Mouse (Mus musculus) forebrain, embryonic 15.5 days (tissue): ENCODE results near the gene Mia. TPM values are rescaled to one million over a fixed set of nuclear protein-coding genes. Genes with fewer than 3 reads are reported as not detected.

Source experiments
- ATAC-seq: fragments of 200-750 bp; cut with Nextera tagmentation; replicated peaks from 2 replicates; pipeline ENCODE4 v1.8.0; 2017; ENCODE audit warnings: mild to moderate bottlenecking, moderate TSS enrichment, moderate library complexity
- H3K27ac ChIP-seq: fragments of 300-500 bp; sonication (generic); replicated peaks from 2 replicates; pipeline ENCODE4 v1.5.1; 2015; ENCODE audit warnings: mild to moderate bottlenecking, inconsistent platforms
- H3K27me3 ChIP-seq: fragments of 300-500 bp; sonication (generic); 2 replicates; pipeline ENCODE4 v1.6.1; 2015; ENCODE audit warnings: inconsistent platforms
- H3K36me3 ChIP-seq: fragments of 300-500 bp; sonication (generic); 2 replicates; pipeline ENCODE4 v1.6.1; 2015; ENCODE audit warnings: mild to moderate bottlenecking, inconsistent platforms
- H3K4me1 ChIP-seq: fragments of 300-500 bp; sonication (generic); 2 replicates; pipeline ENCODE4 v1.6.1; 2015; ENCODE audit warnings: inconsistent platforms
- H3K4me2 ChIP-seq: fragments of 300-500 bp; sonication (generic); replicated peaks from 2 replicates; pipeline ENCODE4 v1.6.1; 2015; ENCODE audit warnings: mild to moderate bottlenecking, inconsistent platforms
- H3K4me3 ChIP-seq: fragments of 300-500 bp; sonication (generic); 2 replicates; pipeline ENCODE4 v1.5.1; 2015; ENCODE audit warnings: mild to moderate bottlenecking, inconsistent platforms
- H3K9ac ChIP-seq: fragments of 300-500 bp; sonication (generic); replicated peaks from 2 replicates; pipeline ENCODE4 v1.6.1; 2015; ENCODE audit warnings: mild to moderate bottlenecking, inconsistent platforms
- H3K9me3 ChIP-seq: fragments of 300-500 bp; sonication (generic); 2 replicates; pipeline ENCODE4 v1.6.1; 2016; ENCODE audit warnings: inconsistent platforms
- WGBS: fragments of 180-500 bp; shearing (Covaris S2); methylation state at CpG from one replicate; pipeline ENCODE4 v1.1.7; 2015; ENCODE audit warnings: mixed read lengths; 5-methylcytosine and 5-hydroxymethylcytosine counted together
- polyA plus RNA-seq: library from polyadenylated mRNA; unstranded; fragments of >200 nt; fragmentation: Nextera tagmentation; extraction: Ambion mirVana; gene quantifications from 2 replicates; pipeline ENCODE4 v1.2.1, GENCODE M21; 2015

Mia gene
- polyA plus RNA-seq, 1 experiment from 2014 or later: 14.8 TPM

DNA sequence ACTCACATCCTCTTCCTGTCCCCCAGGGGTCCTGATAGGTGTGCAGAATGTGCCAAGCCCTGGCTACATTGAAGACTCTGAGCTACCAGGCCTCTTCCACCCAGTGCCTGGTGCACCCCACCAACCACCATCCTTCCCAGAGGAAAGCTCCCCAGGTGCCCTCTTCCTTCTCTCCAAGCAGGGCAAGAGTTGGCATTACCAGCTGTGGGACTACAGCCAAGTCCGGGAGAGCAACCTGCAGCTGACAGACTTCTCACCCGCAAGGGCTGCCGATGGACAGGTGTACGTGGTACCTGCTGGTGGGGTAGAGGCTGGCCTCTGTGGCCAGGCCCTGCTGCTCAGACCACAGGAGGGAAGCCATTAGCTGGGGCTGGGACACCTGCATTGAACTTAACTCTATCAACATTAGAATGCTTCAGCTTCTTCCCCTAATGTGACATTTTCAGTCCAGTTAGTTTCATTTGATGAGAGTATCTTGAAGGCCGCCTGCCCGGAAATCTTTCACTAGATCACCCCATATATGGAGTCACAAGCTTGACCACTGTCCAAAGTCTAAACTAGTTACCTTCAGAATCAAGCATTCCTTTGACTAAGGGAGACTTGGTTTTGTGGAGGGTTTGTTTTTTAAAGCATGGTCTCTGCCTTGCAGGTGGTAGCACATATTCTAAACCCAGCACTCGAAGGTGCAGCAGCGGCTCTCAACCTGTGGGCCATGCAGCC lies 22.9 kb upstream of the Mia start:
- peaks cover 36% of the 10 kb centered on the region for H3K36me3 ChIP-seq
- no peaks in the 10 kb centered on the region for H3K9me3 ChIP-seq
- no peaks in the 10 kb centered on the region for H3K27me3 ChIP-seq
- WGBS: 96% methylated on average over 8 of the region's 8 CpGs
- H3K4me3 ChIP-seq: no peak overlapping the region
- no peak overlapping the region for H3K27ac ChIP-seq
- no peak for ATAC-seq
- H3K4me2 ChIP-seq: no peak overlapping the region
- H3K4me1 ChIP-seq: no peaks in the 10 kb centered on the region
- H3K9ac ChIP-seq: no peak overlapping the region

DNA sequence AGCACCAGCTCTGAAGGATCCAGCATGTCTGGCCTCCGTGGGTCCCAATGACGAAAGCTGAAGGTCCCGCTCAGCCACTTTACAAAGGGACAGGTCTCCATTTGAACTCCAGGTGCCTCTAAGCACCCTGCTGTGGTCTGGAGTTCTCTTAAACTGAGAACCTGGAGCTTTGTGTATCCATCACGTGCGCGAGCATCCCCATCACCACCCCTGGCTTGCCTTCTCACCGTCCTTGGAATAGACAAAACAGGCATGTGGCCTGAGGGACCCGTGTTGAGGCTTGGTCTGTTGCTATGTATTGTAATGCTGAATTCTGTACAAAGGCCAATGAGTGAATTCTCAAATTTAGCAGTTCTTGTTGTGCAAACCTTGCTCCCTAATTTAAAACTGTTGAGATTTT lies 17.8 kb upstream of the Mia start:
- 95% methylated on average over 8 of the region's 8 CpGs for WGBS
- H3K4me3 ChIP-seq: no peak overlapping the region

DNA sequence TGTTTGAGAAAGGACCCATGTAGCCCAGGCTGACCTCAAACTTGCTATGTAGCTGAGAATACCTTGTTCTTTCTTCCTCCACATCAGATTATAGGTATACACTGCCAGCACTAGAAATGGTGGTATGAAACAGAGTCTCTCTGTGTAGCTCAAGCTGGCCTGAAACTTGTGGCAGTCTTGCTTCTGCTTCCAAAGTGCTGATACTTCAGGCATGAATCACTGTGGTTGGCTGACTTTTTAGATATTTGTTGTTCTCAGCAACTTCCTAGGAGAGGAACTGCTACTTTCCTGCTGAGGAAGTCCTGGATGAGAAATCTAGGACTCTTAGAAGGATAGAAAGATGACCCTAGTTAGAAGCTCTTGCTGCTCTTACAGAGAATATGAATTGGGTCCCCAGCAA lies 17.4 kb upstream of the Mia start:
- Histone ChIP-seq H3K27ac (no peak overlapping the region), H3K9ac (no peak overlapping the region), H3K4me2 (no peak overlapping the region), H3K4me1 (peaks cover 21% of the 10 kb centered on the region), H3K9me3 (no peaks in the 10 kb centered on the region), H3K27me3 (no peaks in the 10 kb centered on the region), H3K36me3 (peaks cover 12% of the 10 kb centered on the region), H3K4me3 (no peak overlapping the region)
- ATAC-seq: no peak

More for the DNA sequence above, 17.8 kb upstream of the Mia start:
- Histone ChIP-seq H3K36me3 (peaks cover 15% of the 10 kb centered on the region), H3K9me3 (no peaks in the 10 kb centered on the region), H3K27ac (no peak overlapping the region), H3K4me1 (peaks cover 16% of the 10 kb centered on the region), H3K27me3 (no peaks in the 10 kb centered on the region), H3K9ac (no peak overlapping the region), H3K4me2 (no peak overlapping the region)
- ATAC-seq: no peak

DNA sequence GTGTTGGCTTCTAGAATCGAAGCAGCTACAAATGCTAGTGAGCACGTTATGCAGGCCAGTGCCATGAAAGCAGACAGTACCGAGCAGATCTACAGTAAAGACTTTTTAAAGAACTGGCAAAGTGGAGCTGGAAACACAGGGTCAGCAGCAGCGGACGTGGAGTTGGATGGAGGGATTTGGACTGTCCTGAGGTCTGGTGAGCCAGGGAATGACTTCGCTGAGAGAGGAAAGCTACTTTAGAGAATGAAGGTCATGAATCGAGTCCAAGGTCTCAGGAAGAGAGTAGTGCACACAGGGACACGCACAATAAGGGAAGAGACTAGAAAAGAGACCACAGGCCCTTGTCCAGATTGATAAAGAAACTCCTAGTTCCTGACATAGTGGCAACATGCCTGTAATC lies 16.7 kb upstream of the Mia start:
- no peaks in the 10 kb centered on the region for H3K9me3 ChIP-seq
- H3K9ac ChIP-seq: no peak overlapping the region
- WGBS: 92% methylated on average over 8 of the region's 8 CpGs
- ATAC-seq: no peak
- H3K4me1 ChIP-seq: peaks cover 26% of the 10 kb centered on the region
- H3K4me3 ChIP-seq: no peak overlapping the region
- no peak overlapping the region for H3K4me2 ChIP-seq
- no peak overlapping the region for H3K27ac ChIP-seq
- no peaks in the 10 kb centered on the region for H3K27me3 ChIP-seq
- peaks cover 12% of the 10 kb centered on the region; the same call in 1 of the 2 replicates for H3K36me3 ChIP-seq

DNA sequence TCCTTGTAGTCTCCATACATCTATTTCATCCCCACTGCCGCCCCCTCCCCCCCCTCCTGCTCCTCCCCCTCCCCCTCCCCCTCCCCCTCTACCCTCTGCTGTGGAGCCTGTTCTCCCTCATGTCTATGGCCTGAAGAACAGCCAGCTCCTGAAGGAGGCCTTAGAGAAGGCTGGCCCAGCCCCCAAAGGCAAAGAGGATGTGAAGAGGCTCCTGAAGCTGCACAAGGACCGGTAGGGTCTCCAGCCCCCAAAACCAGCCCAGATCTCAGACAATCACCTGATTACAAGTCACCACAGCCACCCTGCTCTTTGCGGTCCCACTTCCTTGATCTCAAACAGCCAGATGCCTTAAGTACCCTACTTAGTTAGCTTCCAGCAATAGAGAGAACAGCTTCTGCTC lies 16.2 kb upstream of the Mia start:
- H3K4me2 ChIP-seq: no peak overlapping the region
- no peak overlapping the region for H3K27ac ChIP-seq
- peaks cover 16% of the 10 kb centered on the region for H3K36me3 ChIP-seq
- 96% methylated on average over 3 of the region's 3 CpGs for WGBS
- H3K9me3 ChIP-seq: no peaks in the 10 kb centered on the region
- ATAC-seq: no peak
- H3K27me3 ChIP-seq: no peaks in the 10 kb centered on the region
- peaks cover 26% of the 10 kb centered on the region for H3K4me1 ChIP-seq
- H3K4me3 ChIP-seq: no peak overlapping the region
- H3K9ac ChIP-seq: no peak overlapping the region

DNA sequence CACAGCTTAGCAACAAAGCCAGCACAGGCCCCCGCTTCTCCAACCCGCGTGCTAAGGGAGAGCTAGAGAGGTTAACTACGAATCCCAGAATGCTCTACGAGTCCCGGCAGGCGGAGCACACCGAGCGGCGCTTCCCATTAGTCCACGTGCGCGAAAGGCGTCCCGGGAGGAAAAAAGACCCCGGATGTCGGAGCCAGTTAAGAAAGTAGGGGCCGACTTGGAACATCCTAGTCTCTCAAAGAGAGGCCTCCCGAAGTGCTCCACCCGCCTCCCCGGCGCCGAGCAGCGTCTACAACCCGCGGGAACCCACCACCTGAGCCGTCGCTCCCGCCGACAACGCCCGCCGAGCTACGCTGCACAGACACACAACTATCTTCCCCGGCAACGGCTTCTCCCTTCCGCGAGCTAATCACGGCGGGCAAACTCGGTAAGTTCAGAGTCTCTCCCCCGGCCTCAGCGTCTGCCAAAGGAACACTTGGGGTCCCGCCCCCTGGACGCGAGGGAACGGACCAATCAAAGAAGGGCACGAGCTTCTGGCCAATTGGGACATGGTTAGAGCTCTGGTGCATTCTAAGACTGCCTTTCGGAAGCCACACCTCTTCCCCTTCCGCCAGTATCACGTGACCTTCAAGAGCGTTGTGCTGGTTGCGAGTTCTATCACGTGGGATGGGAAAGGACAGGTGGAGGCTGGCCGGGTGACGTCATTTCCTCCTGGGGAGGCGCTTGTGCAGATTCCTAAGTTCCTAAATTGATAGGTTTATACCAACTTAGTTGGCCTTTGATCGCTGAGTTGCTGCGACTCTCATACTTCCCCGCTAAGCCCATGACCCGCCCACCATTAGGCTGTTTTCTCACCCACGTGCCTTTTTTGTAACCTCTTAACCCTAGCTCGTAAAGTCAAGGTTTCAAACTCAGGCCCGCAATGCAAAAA lies 15.0 kb upstream of the Mia start, which contains the start of the genes BC024978 and Snrpa:
TSS of gene BC024978 (plus strand) at position 101 of the 931 bp plus-strand sequence.
TSS of gene Snrpa (minus strand) at position 591 of the 931 bp plus-strand sequence.
- H3K36me3 ChIP-seq: peaks cover 28% of the 10 kb centered on the region
- WGBS: under 1% methylated on average over 64 of the region's 64 CpGs
- peak within 1 kb of the TSS; percentile 79 for H3K4me2 ChIP-seq
- H3K27me3 ChIP-seq: no peaks in the 10 kb centered on the region
- H3K27ac ChIP-seq: peak within 1 kb of the TSS; percentile 98
- peak; percentile 98 for ATAC-seq
- H3K9ac ChIP-seq: peak within 1 kb of the TSS; percentile 81
- H3K4me3 ChIP-seq: peak within 1 kb of the TSS; percentile 84
- H3K4me1 ChIP-seq: peaks cover 26% of the 10 kb centered on the region
- no peaks in the 10 kb centered on the region for H3K9me3 ChIP-seq

DNA sequence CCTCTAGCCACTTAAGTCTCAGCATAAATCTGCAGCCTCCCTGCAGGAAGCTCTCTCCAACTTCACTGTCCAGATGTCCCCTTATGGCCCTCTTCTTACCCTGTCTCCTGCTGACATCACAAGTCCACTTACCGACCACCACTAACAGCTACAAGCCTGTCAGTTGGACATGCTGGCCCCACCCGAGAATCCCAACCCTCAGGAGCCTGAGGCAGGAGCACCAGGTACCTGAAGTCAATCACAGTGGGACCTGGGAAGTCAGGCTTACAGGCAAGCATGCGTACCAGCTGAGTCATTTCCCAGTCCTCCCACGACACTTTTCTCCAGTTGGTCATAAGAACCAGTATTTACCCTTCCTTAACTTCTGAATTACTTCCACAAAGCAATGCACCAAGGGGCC lies 12.8 kb upstream of the Mia start:
- H3K4me3 ChIP-seq: peak overlapping the region; percentile 5; the same call in 1 of the 2 replicates
- H3K4me2 ChIP-seq: peak overlapping the region; percentile 79; the same call in 1 of the 2 replicates
- H3K9ac ChIP-seq: 0 out of 2 replicates have a peak overlapping the region, but pooled peaks have one; percentile 7
- H3K27me3 ChIP-seq: no peaks in the 10 kb centered on the region
- H3K27ac ChIP-seq: no peak overlapping the region
- H3K36me3 ChIP-seq: peaks cover 50% of the 10 kb centered on the region
- no peaks in the 10 kb centered on the region for H3K9me3 ChIP-seq
- H3K4me1 ChIP-seq: peaks cover 26% of the 10 kb centered on the region
- WGBS: 88% methylated on average over 4 of the region's 4 CpGs
- no peak for ATAC-seq

DNA sequence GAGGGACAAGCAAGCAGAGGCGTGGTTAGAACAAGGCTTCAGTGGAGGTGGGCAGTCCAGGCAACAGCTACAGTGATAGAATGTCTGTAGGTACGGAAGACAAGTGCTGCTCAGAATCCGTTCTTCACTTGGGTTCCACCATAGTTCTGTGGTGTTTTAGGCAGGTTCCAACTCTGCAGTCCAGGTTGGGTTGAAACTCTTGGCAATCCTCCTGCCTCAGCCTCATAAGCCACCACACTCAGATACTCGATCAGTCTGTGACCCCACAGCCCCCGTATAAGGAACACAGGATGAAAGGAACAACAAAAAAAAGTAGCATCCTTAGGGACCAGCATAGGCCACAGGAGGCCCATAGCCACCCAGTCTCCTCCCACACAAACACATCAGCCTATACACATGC lies 11.5 kb upstream of the Mia start:
- no peaks in the 10 kb centered on the region for H3K27me3 ChIP-seq
- H3K36me3 ChIP-seq: peaks cover 61% of the 10 kb centered on the region
- WGBS: 94% methylated on average over 5 of the region's 5 CpGs
- ATAC-seq: no peak
- H3K4me2 ChIP-seq: no peak overlapping the region
- no peak overlapping the region for H3K9ac ChIP-seq
- H3K9me3 ChIP-seq: no peaks in the 10 kb centered on the region
- no peak overlapping the region for H3K27ac ChIP-seq
- H3K4me1 ChIP-seq: peaks cover 26% of the 10 kb centered on the region
- H3K4me3 ChIP-seq: no peak overlapping the region

DNA sequence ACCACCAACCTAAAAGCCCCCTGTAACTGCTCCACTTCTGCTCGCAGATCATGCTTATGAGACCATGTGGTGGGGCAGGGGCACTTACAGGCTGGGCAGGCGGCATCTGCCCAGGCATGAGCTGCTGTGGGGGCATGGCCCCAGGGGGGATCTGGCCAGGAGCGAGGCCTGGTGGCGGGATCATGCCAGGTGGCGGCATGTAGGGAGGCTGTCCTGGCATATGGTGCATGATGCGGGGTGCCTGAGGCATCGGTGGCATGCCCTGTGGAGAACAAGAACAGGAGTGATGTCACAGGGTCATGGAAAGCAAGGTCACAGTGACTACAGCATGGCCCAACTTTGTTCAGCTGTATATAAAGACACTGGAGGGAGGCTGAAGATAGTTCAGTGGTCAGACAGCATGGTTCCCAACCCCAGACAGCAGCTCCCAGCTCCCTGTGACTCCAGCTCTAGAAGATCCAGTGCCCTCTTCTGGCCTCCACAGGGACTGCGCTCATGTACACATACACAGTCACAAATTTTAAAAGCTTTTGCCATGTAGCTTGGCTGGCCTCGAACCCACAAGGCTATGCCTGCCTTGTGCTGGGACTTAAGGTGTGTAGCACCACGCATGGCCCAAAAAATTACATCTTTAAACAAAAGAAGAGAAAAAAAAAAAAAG lies 8.4 kb upstream of the Mia start:
- H3K4me1 ChIP-seq: peaks cover 14% of the 10 kb centered on the region
- H3K27ac ChIP-seq: no peak overlapping the region
- no peak for ATAC-seq
- no peak overlapping the region for H3K4me3 ChIP-seq
- WGBS: 93% methylated on average over 10 of the region's 10 CpGs
- no peaks in the 10 kb centered on the region for H3K9me3 ChIP-seq
- no peak overlapping the region for H3K9ac ChIP-seq
- no peaks in the 10 kb centered on the region for H3K27me3 ChIP-seq
- peaks cover 90% of the 10 kb centered on the region for H3K36me3 ChIP-seq
- no peak overlapping the region for H3K4me2 ChIP-seq

DNA sequence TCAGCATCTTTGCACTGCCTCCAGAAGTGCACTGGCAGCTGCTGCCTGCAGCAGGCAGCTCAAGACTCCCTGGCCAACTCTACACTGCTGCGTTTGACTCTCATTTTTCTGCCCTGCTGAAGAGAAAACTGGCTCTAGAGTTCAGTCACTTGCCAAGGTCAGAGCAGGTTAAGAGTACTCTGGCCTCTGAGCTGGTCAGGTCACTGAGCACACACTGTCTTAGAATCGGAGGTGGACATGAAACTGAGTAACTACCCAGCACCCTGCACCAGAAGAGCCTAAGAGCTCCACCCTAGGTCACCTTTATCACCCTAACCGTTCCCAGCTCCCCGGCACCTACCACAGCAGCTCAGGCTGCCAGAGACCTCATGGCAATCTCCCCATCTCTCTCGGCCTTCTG lies 5.0 kb upstream of the Mia start:
- H3K4me3 ChIP-seq: no peak overlapping the region
- WGBS: 88% methylated on average over 5 of the region's 5 CpGs
- H3K4me2 ChIP-seq: no peak overlapping the region
- H3K27ac ChIP-seq: no peak overlapping the region
- ATAC-seq: no peak
- no peak overlapping the region for H3K9ac ChIP-seq
- H3K9me3 ChIP-seq: no peaks in the 10 kb centered on the region
- no peaks in the 10 kb centered on the region for H3K4me1 ChIP-seq
- no peaks in the 10 kb centered on the region for H3K27me3 ChIP-seq
- peaks cover 78% of the 10 kb centered on the region for H3K36me3 ChIP-seq

DNA sequence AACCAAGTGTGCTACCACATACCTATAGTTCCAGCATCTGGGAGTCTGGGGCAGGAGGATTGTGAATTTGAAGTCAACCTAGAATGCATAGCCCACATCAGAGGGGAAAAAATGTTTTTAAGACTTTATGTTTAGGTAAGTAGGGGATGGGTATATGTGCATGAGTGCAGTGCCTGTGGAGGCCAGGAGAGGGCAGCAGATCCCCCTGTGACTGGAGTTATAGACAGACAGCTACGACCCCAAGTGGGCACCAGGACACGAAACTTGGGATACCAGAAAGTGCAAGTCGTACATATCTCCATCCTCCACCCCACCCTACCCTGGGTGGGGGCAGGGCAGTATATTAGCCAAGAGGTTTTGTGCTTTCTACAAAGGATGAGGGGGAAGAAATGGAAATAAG lies 4.0 kb upstream of the Mia start:
- H3K9me3 ChIP-seq: no peaks in the 10 kb centered on the region
- peaks cover 67% of the 10 kb centered on the region for H3K36me3 ChIP-seq
- no peaks in the 10 kb centered on the region for H3K27me3 ChIP-seq
- no peak overlapping the region for H3K27ac ChIP-seq
- H3K9ac ChIP-seq: no peak overlapping the region
- H3K4me3 ChIP-seq: no peak overlapping the region
- H3K4me2 ChIP-seq: no peak overlapping the region
- no peak for ATAC-seq
- 55% methylated on average over 3 of the region's 3 CpGs for WGBS
- 0 out of 2 replicates have a peak, but pooled peaks cover 2% of the 10 kb centered on the region for H3K4me1 ChIP-seq

DNA sequence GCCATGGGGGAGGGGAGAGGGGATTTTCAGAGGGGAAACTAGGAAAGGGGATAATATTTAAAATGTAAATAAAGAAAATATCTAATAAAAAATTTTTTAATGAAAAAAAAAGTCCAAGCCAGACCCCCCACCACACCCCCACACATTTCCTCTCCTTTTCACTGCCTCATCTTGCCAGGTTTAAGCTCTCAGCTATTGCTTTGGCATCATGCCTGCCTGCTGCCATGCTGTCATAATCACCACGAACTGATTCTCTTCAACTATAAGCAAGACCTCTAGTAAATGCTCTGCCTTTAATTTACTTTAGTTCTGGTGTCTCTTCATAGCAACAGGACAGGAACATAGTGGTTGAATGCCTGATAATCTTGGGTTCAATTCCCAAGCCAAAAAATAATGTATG lies 1.5 kb upstream of the Mia start:
- no peaks in the 10 kb centered on the region for H3K9me3 ChIP-seq
- peaks cover 43% of the 10 kb centered on the region for H3K36me3 ChIP-seq
- peaks cover 17% of the 10 kb centered on the region for H3K4me1 ChIP-seq
- no peak overlapping the region for H3K4me3 ChIP-seq
- H3K27ac ChIP-seq: no peak overlapping the region
- no peaks in the 10 kb centered on the region for H3K27me3 ChIP-seq
- H3K9ac ChIP-seq: no peak overlapping the region
- 61% methylated on average over 1 of the region's 1 CpGs for WGBS
- no peak overlapping the region for H3K4me2 ChIP-seq
- no peak for ATAC-seq
